Mouse (Mus musculus): Measurements from ENCODE around the gene Tut1.
A peak's percentile ranks its signal among the peaks of the same experiment; 100 is the strongest.
"Not testable (repeated sequence)": the region's sequence is repeated elsewhere in the genome, so short reads cannot be mapped to it uniquely, and the experiment has no call there.

Gene Tut1

GRCm38 (mm10) chr19:8943047-8943446 lies 10.6 kb upstream of the Tut1 start:
- DNase-seq = no peak

GRCm38 (mm10) chr19:8944062-8944461 lies 9.6 kb upstream of the Tut1 start:
- no peak for DNase-seq

DNA sequence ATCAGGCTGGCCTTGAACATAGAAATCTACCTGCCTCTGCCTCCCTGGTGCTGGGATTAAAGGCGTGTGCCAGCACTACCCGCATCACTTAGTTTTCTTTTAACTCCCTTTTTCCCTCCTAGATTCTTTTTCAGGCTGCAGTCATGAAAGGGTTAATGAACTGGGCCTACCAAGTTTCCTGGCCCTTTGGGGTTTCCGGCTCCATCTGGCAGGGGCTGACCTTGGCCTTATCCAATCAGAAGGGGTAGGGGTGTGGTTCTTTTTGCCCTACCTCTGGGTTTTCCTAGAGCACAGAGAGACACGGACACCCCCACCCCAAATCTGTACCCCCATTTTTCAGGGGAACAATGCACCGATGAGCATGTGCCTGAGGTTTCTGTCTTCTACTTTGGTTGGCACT lies 8.9 kb upstream of the Tut1 start:
- peak; percentile 65 for DNase-seq

- no peak for DNase-seq
Observed at GRCm38 (mm10) chr19:8945251-8945650, 8.4 kb upstream of the Tut1 start.

DNA sequence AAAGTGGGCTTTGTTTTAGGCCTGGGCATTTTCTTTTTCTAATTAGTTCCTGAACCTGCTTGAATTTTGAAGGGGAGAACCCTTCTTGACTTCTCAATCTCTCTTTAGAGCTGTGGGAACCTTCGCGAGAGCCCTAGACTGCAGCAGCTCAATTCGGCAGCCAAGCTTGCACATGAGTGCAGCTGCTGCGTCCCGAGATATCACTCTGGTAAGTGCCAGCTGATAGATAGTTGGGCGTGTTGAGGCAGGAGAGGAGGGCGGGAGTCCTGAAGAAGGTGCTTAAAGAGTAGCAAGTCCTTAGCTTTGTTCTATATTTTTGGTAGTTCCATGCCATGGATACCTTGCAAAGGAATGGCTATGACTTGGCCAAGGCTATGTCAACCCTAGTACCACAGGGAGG lies 6.7 kb upstream of the Tut1 start:
- no peak for DNase-seq

DNA sequence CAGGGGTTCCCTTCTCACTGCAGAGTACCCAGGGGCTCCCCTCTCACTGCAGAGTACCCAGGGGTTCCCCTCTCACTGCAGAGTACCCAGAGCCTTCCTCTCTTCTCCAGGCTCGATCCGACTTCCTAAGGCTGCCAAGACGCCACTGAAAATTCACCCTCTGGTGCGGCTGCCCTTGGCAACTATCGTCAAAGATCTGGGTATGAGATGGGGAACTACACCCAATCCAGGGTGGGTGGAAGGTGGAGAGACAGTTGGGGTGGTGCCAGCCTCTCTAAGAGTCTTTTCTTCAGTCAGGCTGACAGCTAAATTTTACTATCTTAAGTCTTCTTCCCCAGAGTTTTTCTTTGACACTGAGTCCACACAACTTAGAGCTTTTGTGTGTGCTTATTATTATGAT lies 3.5 kb upstream of the Tut1 start:
- no peak for DNase-seq

DNA sequence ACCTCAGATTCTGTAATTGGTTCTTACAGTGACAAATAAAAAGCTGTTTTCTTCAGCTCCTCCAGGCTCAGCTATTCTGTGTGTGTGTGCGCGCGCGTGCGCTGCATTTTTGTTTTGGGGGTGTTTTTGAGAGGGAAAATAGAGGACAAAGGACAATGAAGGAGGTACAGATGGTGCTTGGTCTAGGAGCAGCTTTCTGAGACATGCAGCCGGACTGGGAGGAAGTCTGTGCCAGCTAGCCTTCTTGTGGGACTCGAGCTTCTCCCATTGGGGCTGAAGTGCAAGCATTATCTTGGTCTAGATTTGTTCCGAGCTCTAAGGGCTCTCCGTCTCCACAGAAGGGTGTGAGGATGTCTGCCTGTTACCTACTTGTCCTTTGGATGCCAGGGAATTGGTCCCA lies 1.4 kb upstream of the Tut1 start:
- DNase-seq = no peak

GRCm38 (mm10) chr19:8954171-8954570 lies 524 bp downstream of the Tut1 start:
- DNase-seq = no peak

DNA sequence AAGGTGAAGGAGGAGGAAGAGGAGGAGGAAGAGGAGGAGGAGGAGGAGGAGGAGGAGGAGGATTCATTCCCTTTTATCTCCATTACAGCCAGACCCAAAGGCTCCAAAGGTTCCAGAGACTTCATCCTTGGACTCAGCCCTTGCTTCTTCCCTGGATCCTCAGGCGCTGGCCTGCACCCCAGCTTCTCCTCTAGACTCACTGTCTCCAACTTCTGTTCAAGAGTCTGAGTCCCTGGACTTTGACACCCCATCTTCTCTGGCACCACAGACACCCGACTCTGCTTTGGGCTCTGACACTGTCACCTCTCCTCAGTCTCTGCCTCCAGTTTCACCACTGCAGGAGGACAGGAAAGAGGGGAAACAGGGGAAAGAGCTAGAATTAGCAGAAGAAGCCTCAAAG lies 8.6 kb downstream of the Tut1 start:
- no peak for DNase-seq

DNA sequence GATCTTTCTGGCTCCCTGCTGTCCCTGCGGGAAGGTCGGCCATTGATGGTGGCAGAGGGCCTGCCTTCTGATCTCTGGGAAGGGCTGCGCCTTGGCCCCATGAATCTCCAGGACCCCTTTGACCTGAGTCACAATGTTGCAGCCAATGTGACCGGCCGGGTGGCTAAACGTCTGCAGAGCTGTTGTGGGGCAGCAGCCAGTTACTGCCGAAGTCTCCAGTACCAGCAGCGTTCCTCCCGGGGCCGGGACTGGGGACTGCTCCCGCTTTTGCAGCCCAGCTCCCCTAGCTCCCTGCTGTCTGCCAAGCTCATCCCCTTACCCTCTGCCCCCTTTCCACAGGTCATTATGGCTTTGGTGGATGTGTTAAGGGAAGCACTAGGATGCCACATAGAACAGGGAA lies 11.4 kb downstream of the Tut1 start:
- no peak for DNase-seq

GRCm38 (mm10) chr19:8965771-8966170 lies 12.1 kb downstream of the Tut1 start:
- no peak for DNase-seq

DNA sequence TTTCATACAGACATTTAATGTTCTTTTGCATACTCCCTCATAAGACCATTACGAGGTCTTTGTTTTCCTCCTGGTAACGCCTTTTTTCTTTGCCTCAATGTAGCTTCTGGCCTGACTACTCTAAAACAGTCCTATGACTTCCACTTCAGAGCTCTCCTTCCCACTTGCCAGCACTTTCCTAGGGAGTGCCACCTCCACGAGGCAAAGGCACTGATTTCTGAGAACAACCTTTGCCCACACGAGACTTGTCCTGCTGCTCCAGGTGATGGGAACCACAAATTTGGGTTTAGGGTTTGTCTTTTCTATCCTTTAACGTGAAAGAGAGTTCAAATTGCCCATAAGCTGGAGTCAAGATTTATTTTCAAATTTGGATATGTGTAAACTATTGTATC lies 12.5 kb downstream of the Tut1 start:
- DNase-seq = no peak

- DNase-seq = peak; percentile 98
Observed at GRCm38 (mm10) chr19:8966590-8967372, 13.1 kb downstream of the Tut1 start, which contains the start of gene Eef1g. Gene Eef1g (plus strand): TSS chr19:8967041.

DNA sequence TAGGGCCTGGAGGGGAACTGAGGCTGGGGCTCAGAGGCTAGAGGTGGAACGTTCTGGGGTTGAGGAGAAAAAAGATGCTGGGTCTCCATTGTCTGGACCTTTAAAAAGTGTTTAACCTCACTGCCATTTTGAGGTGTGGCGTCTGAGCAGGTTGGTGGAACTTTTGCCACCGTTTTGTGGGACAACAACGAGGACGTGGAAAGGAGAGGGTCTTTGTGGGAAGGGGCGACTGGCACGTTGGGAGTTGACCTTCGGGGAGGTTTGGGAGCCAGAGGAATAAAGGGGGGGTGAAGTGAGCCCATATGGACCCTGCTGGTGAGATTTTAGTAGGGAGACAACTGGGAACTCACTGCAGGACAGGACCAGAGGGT lies 13.7 kb downstream of the Tut1 start:
- no peak for DNase-seq

DNA sequence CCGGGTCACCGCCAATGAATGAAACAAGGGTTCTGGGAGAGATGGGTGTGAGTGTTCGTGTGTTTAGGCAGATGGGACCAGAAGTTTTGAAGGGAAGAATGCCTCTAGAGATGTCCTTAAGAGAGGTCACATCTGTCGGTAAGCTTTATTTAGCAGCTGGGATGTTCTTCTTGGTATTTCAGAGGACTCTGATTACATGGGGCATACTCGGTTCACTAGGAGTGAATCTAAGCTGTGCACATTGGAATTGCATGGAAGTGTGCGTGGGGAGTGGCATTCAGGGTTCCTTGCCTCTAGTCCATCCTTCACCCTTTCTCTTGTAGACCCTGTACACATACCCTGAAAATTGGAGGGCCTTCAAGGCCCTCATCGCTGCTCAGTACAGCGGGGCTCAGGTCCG lies 14.2 kb downstream of the Tut1 start:
- no peak for DNase-seq

- DNase-seq = not testable (repeated sequence)
Observed at GRCm38 (mm10) chr19:8972491-8972890, 18.8 kb downstream of the Tut1 start.

DNA sequence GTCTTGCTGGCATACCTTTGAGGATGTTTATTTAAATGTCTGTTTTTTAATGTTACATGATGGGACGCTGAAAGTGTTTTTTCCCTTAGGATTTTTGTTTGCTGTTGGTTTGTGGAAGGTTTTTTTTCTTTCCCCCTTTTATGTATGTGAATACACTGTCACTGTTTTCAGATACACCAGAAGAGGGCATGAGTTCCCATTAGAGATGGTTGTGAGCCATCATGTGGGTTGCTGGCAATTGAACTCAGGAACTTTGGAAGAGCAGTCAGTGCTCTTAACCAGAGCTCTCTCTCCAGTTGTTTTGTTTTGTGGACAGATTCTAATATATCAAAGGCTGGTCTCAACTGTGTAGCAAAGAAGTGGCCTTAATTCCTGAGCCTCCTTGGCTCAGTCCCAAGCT lies 21.0 kb downstream of the Tut1 start:
- no peak for DNase-seq

DNA sequence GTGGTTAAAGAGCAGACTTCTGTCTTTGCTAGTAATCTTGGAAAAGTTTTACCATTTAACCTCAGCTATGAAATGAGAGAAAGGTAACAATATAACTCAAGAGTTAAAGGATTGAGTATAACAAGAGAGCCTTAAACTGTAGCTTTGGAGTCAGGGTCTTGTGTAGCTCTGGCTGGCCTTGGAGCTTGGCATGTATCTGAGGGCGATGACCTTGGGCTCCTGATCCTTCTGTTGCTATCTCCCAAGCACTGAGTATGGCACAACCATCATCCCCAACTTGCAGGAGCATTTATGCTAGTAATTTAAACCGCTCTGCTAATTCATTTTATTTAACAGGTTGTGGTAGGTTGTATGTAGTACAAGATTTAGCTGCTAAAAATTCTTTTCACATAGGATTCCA lies 21.8 kb downstream of the Tut1 start:
- DNase-seq = no peak

- DNase-seq = no peak
Observed at GRCm38 (mm10) chr19:8976535-8976934, 22.9 kb downstream of the Tut1 start.

GRCm38 (mm10) chr19:8980771-8981170 lies 27.1 kb downstream of the Tut1 start:
- DNase-seq = no peak

GRCm38 (mm10) chr19:8981450-8982168 lies 28.0 kb downstream of the Tut1 start:
- DNase-seq = no peak

- DNase-seq = no peak
Observed at GRCm38 (mm10) chr19:8982303-8983149, 28.9 kb downstream of the Tut1 start.

- DNase-seq = no peak
Observed at GRCm38 (mm10) chr19:8983150-8983650, 29.6 kb downstream of the Tut1 start.

All from thymus, postnatal 25 days (tissue).